In the genomic region with DNA sequence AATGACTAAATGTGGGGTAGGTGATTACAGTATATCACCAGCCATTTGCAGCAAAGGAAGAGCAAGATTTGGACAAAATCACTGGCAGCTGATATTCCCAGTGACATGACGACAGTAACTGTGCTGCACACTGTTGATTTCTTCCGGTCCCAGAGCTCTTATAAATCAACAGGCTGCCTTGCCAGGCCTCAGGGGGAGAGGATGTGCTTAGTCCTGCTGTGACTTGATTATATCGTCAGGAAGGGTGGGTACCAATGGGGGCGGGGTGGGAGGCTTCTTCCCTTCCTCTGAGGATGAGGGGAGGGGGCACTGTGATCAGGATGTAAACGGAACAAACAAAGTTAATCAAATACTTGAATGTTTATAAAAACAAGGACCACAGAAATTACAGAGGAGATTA, we compare ENCODE assay signal across 19 mouse cellular contexts.
DNase-seq lines count a peak whose midpoint lies in the region; ATAC-seq and TF ChIP-seq lines count a peak whose summit lies in the region.
"Had no signal": no experiment of that assay in that cellular context is flagged by ENCODE, and none has a peak within 500 bp of the region (broad histone marks: within the 10 kb centered on the region; RNA-seq: fewer than 3 reads in every experiment).

No protein-coding gene starts in this region.

- no peak overlapping the region for H3K4me3 ChIP-seq in kidney, adult 2 months (ENCODE audit: insufficient read depth, low read depth, low read length)
- H3K4me3 ChIP-seq in forebrain, embryonic 14.5 days (ENCODE audit: low read depth, low read length) = no peak overlapping the region
- H3K4me3 ChIP-seq: embryonic facial prominence, embryonic 13.5 days; heart, embryonic 15.5 days; hindbrain, embryonic 12.5 days; limb, embryonic 12.5 days; liver, embryonic 15.5 days had no signal

- H3K9ac ChIP-seq in forebrain, embryonic 14.5 days (ENCODE audit: low read length) = no peak overlapping the region
- H3K9ac ChIP-seq: embryonic facial prominence, embryonic 13.5 days; heart, embryonic 15.5 days; hindbrain, embryonic 12.5 days; limb, embryonic 12.5 days; liver, embryonic 15.5 days had no signal

- 33% methylated on average over 5 of the region's 5 CpGs for WGBS in kidney, adult 2 months
- 64% methylated on average over 5 of the region's 5 CpGs for WGBS in forebrain, embryonic 14.5 days

- H3K4me1 ChIP-seq in kidney, adult 2 months (ENCODE audit: control insufficient read depth, insufficient read depth, low read length) = no peaks in the 10 kb centered on the region
- no peaks in the 10 kb centered on the region for H3K4me1 ChIP-seq in forebrain, embryonic 14.5 days (ENCODE audit: control insufficient read depth, insufficient read depth, low read length)
- H3K4me1 ChIP-seq: embryonic facial prominence, embryonic 13.5 days; heart, embryonic 15.5 days; hindbrain, embryonic 12.5 days; liver, embryonic 15.5 days had no signal

- H3K9me3 ChIP-seq in forebrain, embryonic 14.5 days (replicated peaks; ENCODE audit: control insufficient read depth, low read length) = no peaks in the 10 kb centered on the region
- H3K9me3 ChIP-seq: embryonic facial prominence, embryonic 13.5 days; heart, embryonic 15.5 days; hindbrain, embryonic 12.5 days; limb, embryonic 12.5 days; liver, embryonic 15.5 days had no signal

- TF ChIP-seq CTCF in kidney, adult 2 months (conservative IDR thresholded peaks at IDR 0.05; ENCODE audit: insufficient read depth, insufficient read length, low read depth, low read length) = no peak

- no peak overlapping the region for H3K27ac ChIP-seq in kidney, adult 2 months (ENCODE audit: insufficient read depth, low read depth, low read length)
- H3K27ac ChIP-seq in forebrain, embryonic 14.5 days (ENCODE audit: low read depth, low read length) = no peak overlapping the region
- H3K27ac ChIP-seq: embryonic facial prominence, embryonic 13.5 days; heart, embryonic 15.5 days; hindbrain, embryonic 12.5 days; limb, embryonic 12.5 days; liver, embryonic 15.5 days had no signal

- H3K4me2 ChIP-seq in forebrain, embryonic 14.5 days (ENCODE audit: low read length) = no peak overlapping the region
- H3K4me2 ChIP-seq: embryonic facial prominence, embryonic 13.5 days; heart, embryonic 15.5 days; hindbrain, embryonic 12.5 days; limb, embryonic 12.5 days; liver, embryonic 15.5 days had no signal

- peak; percentile 5 to 18 for DNase-seq in adrenal gland, postnatal 36 days
- DNase-seq in adrenal gland, adult 8-10 months = no peak
- peak; percentile 56 for DNase-seq in kidney, adult 2 months
- no peak for DNase-seq in kidney, adult 18-20 months
- DNase-seq in kidney, postnatal 25 days = peak; percentile 42 to 66
- DNase-seq in lung, postnatal 25 days (ENCODE audit: low spot score) = peak; percentile 55
- no peak for DNase-seq in retina, embryonic 14.5 days (ENCODE audit: low spot score)
- DNase-seq in forebrain, embryonic 14.5 days (ENCODE audit: low spot score) = no peak
- DNase-seq: adrenal gland, postnatal 25 days; cerebellum, adult 2 months; right cerebral cortex, adult 18-20 months had no signal

- no peak for TF ChIP-seq POLR2A in kidney, adult 2 months (IDR thresholded peaks at IDR 0.05; ENCODE audit: low read depth, low read length)

- H3K27me3 ChIP-seq in kidney, adult 2 months (replicated peaks; ENCODE audit: control insufficient read depth, insufficient read depth, low read length) = no peaks in the 10 kb centered on the region
- H3K27me3 ChIP-seq in forebrain, embryonic 14.5 days (replicated peaks; ENCODE audit: control insufficient read depth, insufficient read depth, low read length) = no peaks in the 10 kb centered on the region
- H3K27me3 ChIP-seq: CH12.LX; embryonic facial prominence, embryonic 13.5 days; heart, embryonic 15.5 days; hindbrain, embryonic 12.5 days; limb, embryonic 12.5 days; liver, embryonic 15.5 days had no signal

- no peak for ATAC-seq in forebrain, embryonic 14.5 days
- ATAC-seq: inflammation-experienced regulatory T-cells, adult 6 months; midbrain, embryonic 16.5 days had no signal

- H3K36me3 ChIP-seq in kidney, adult 2 months (ENCODE audit: control insufficient read depth, insufficient read depth, low read length) = no peaks in the 10 kb centered on the region
- H3K36me3 ChIP-seq in forebrain, embryonic 14.5 days (ENCODE audit: control insufficient read depth, insufficient read depth, low read length) = no peaks in the 10 kb centered on the region
- H3K36me3 ChIP-seq: embryonic facial prominence, embryonic 13.5 days; heart, embryonic 15.5 days; hindbrain, embryonic 12.5 days; limb, embryonic 12.5 days; liver, embryonic 15.5 days had no signal

Comparison
In these comparisons a context has a peak if more than half of its experiments do, and no peak if none do; other contexts are left out.
1. DNase-seq: peak in adrenal gland, postnatal 36 days (2 of 2), kidney, adult 2 months (single experiment), kidney, postnatal 25 days (2 of 2) and lung, postnatal 25 days (single experiment); none in adrenal gland, adult 8-10 months (single experiment), kidney, adult 18-20 months (single experiment), retina, embryonic 14.5 days (single experiment) and forebrain, embryonic 14.5 days (single experiment).